Mouse (Mus musculus): ENCODE data around the gene Krt10.

- TF ChIP-seq CTCF (conservative IDR thresholded peaks at IDR 0.05; ENCODE audit: insufficient read depth, insufficient read length, low read depth, low read length) (no peak), POLR2A (IDR thresholded peaks at IDR 0.05; ENCODE audit: low read depth, low read length) (no peak)
Measured at GRCm38 (mm10) chr11:99369853-99370451, 19.2 kb downstream of the Krt10 start.

Data from kidney, adult 2 months (tissue).